Mouse (Mus musculus): ENCODE results near the gene Tas2r110. TPM values are rescaled to one million over a fixed set of nuclear protein-coding genes. Genes with fewer than 3 reads are reported as not detected.

Tas2r110 gene
- polyA plus RNA-seq (2016; fragmentation: Nextera tagmentation; extraction: Ambion mirVana): not detected in 2 replicates

GRCm38 (mm10) chr6:132867708-132868107 is at the start of gene Tas2r110:
TSS of gene Tas2r110 (plus strand) at chr6:132868008.
- no peaks in the 10 kb centered on the region for H3K27me3 ChIP-seq (ENCODE audit: low read depth, poor library complexity, severe bottlenecking)
- H3K9me3 ChIP-seq (replicated peaks): no peaks in the 10 kb centered on the region
- H3K4me1 ChIP-seq: no peaks in the 10 kb centered on the region
- H3K27ac ChIP-seq: no peak within 1 kb of the TSS
- no peak within 1 kb of the TSS for H3K4me3 ChIP-seq
- no peaks in the 10 kb centered on the region for H3K36me3 ChIP-seq
- no peak for DNase-seq (ENCODE audit: low spot score)

- H3K36me3 ChIP-seq: no peaks in the 10 kb centered on the region
- H3K27me3 ChIP-seq (ENCODE audit: low read depth, poor library complexity, severe bottlenecking): no peaks in the 10 kb centered on the region
- 94% methylated on average over 1 of the region's 1 CpGs for WGBS
- DNase-seq (ENCODE audit: low spot score): no peak
- no peaks in the 10 kb centered on the region for H3K9me3 ChIP-seq (replicated peaks)
- no peak within 1 kb of the TSS for H3K4me3 ChIP-seq
- H3K27ac ChIP-seq: no peak within 1 kb of the TSS
- H3K4me1 ChIP-seq: no peaks in the 10 kb centered on the region
Observed at GRCm38 (mm10) chr6:132846842-132847241, 21.0 kb upstream of the Tas2r110 start, which contains the start of gene Tas2r123. TSS of gene Tas2r123 (plus strand) at chr6:132847142.

GRCm38 (mm10) chr6:132855138-132855537 is 12.7 kb upstream of the Tas2r110 start, which contains the start of gene Tas2r116:
TSS of gene Tas2r116 (plus strand) at chr6:132855438.
- DNase-seq (ENCODE audit: low spot score): no peak
- H3K27ac ChIP-seq: no peak within 1 kb of the TSS
- H3K27me3 ChIP-seq (ENCODE audit: low read depth, poor library complexity, severe bottlenecking): no peaks in the 10 kb centered on the region
- no peak within 1 kb of the TSS for H3K4me3 ChIP-seq
- no peaks in the 10 kb centered on the region for H3K36me3 ChIP-seq
- no peaks in the 10 kb centered on the region for H3K4me1 ChIP-seq
- H3K9me3 ChIP-seq (replicated peaks): no peaks in the 10 kb centered on the region
- WGBS: 85% methylated on average over 1 of the region's 1 CpGs

GRCm38 (mm10) chr6:132892711-132893110 is 24.9 kb downstream of the Tas2r110 start, which contains the start of gene Tas2r113:
TSS of gene Tas2r113 (plus strand) at chr6:132893011.
- Histone ChIP-seq H3K27ac (no peak within 1 kb of the TSS), H3K4me3 (no peak within 1 kb of the TSS), H3K9me3 (replicated peaks) (no peaks in the 10 kb centered on the region), H3K36me3 (no peaks in the 10 kb centered on the region), H3K4me1 (no peaks in the 10 kb centered on the region), H3K27me3 (ENCODE audit: low read depth, poor library complexity, severe bottlenecking) (no peaks in the 10 kb centered on the region)
- 81% methylated on average over 1 of the region's 1 CpGs for WGBS
- no peak for DNase-seq (ENCODE audit: low spot score)

- no peak for DNase-seq (ENCODE audit: low spot score)
- WGBS: 91% methylated on average over 3 of the region's 3 CpGs
- no peaks in the 10 kb centered on the region for H3K9me3 ChIP-seq (replicated peaks)
- H3K27me3 ChIP-seq (ENCODE audit: low read depth, poor library complexity, severe bottlenecking): no peaks in the 10 kb centered on the region
- no peak within 1 kb of the TSS for H3K4me3 ChIP-seq
- H3K27ac ChIP-seq: no peak within 1 kb of the TSS
- H3K4me1 ChIP-seq: no peaks in the 10 kb centered on the region
- no peaks in the 10 kb centered on the region for H3K36me3 ChIP-seq
Observed at GRCm38 (mm10) chr6:132909351-132909750, 41.5 kb downstream of the Tas2r110 start, which contains the start of gene Tas2r125. TSS of gene Tas2r125 (plus strand) at chr6:132909651.

Other genes starting within 250 kb of the Tas2r110 start
- not detected in 2 replicates for gene A630073D07Rik, start 216.5 kb upstream of the Tas2r110 start, polyA plus RNA-seq (2016; fragmentation: Nextera tagmentation; extraction: Ambion mirVana)
- not detected in 2 replicates for gene Tas2r120, start 211.1 kb upstream of the Tas2r110 start, polyA plus RNA-seq (2016; fragmentation: Nextera tagmentation; extraction: Ambion mirVana)
- not detected in 2 replicates for gene Tas2r121, start 167.0 kb upstream of the Tas2r110 start, polyA plus RNA-seq (2016; fragmentation: Nextera tagmentation; extraction: Ambion mirVana)
- not detected in 2 replicates for gene Tas2r122, start 156.1 kb upstream of the Tas2r110 start, polyA plus RNA-seq (2016; fragmentation: Nextera tagmentation; extraction: Ambion mirVana)
- gene Tas2r115, start 130.0 kb upstream of the Tas2r110 start, polyA plus RNA-seq (2016; fragmentation: Nextera tagmentation; extraction: Ambion mirVana): not detected in 2 replicates
- gene Tas2r124, start 113.3 kb upstream of the Tas2r110 start, polyA plus RNA-seq (2016; fragmentation: Nextera tagmentation; extraction: Ambion mirVana): not detected in 2 replicates
- not detected in 2 replicates for gene Tas2r102, start 105.9 kb upstream of the Tas2r110 start, polyA plus RNA-seq (2016; fragmentation: Nextera tagmentation; extraction: Ambion mirVana)
- gene Tas2r136, start 89.8 kb upstream of the Tas2r110 start, polyA plus RNA-seq (2016; fragmentation: Nextera tagmentation; extraction: Ambion mirVana): not detected in 2 replicates
- not detected in 2 replicates for gene Tas2r117, start 65.2 kb upstream of the Tas2r110 start, polyA plus RNA-seq (2016; fragmentation: Nextera tagmentation; extraction: Ambion mirVana)
- not detected in 2 replicates for gene Tas2r123, start 20.9 kb upstream of the Tas2r110 start, polyA plus RNA-seq (2016; fragmentation: Nextera tagmentation; extraction: Ambion mirVana)
- not detected in 2 replicates for gene Tas2r116, start 12.6 kb upstream of the Tas2r110 start, polyA plus RNA-seq (2016; fragmentation: Nextera tagmentation; extraction: Ambion mirVana)
- not detected in 2 replicates for gene Tas2r113, start 25.0 kb downstream of the Tas2r110 start, polyA plus RNA-seq (2016; fragmentation: Nextera tagmentation; extraction: Ambion mirVana)
- gene Tas2r125, start 41.6 kb downstream of the Tas2r110 start, polyA plus RNA-seq (2016; fragmentation: Nextera tagmentation; extraction: Ambion mirVana): not detected in 2 replicates
- gene Tas2r129, start 83.1 kb downstream of the Tas2r110 start, polyA plus RNA-seq (2016; fragmentation: Nextera tagmentation; extraction: Ambion mirVana): not detected in 2 replicates
- not detected in 2 replicates for gene Tas2r131, start 89.9 kb downstream of the Tas2r110 start, polyA plus RNA-seq (2016; fragmentation: Nextera tagmentation; extraction: Ambion mirVana)
- not detected in 2 replicates for gene Tas2r109, start 113.0 kb downstream of the Tas2r110 start, polyA plus RNA-seq (2016; fragmentation: Nextera tagmentation; extraction: Ambion mirVana)
- gene Tas2r103, start 169.1 kb downstream of the Tas2r110 start, polyA plus RNA-seq (2016; fragmentation: Nextera tagmentation; extraction: Ambion mirVana): not detected in 2 replicates
- gene Tas2r140, start 187.8 kb downstream of the Tas2r110 start, polyA plus RNA-seq (2016; fragmentation: Nextera tagmentation; extraction: Ambion mirVana): not detected in 2 replicates
- gene Smim10l1, start 236.9 kb downstream of the Tas2r110 start, polyA plus RNA-seq (2016; fragmentation: Nextera tagmentation; extraction: Ambion mirVana): 51.7 and 64.5 TPM in 2 replicates

All from limb, embryonic 10.5 days (tissue).